Mouse (Mus musculus) heart, embryonic 11.5 days (tissue): ENCODE data around the gene Cdk2ap2. TPM values are rescaled to one million over a fixed set of nuclear protein-coding genes. Genes with fewer than 3 reads are reported as not detected.
A peak's percentile ranks its signal among the peaks of the same experiment; 100 is the strongest.
"Not testable (repeated sequence)": the region's sequence is repeated elsewhere in the genome, so short reads cannot be mapped to it uniquely, and the experiment has no call there.

Source experiments
- ATAC-seq: fragments of 200-750 bp; cut with Nextera tagmentation; replicated peaks from 2 replicates; pipeline ENCODE4 v1.8.0; 2017; ENCODE audit warnings: moderate library complexity; ENCODE audit not compliant: insufficient number of reproducible peaks, low FRiP score, low TSS enrichment
- H3K27ac ChIP-seq: fragments of 300-500 bp; sonication (generic); 2 replicates; pipeline ENCODE4 v1.5.1; 2014; ENCODE audit warnings: mild to moderate bottlenecking, low read depth, low read length
- H3K27me3 ChIP-seq: fragments of 300-500 bp; sonication (generic); 2 replicates; pipeline ENCODE4 v1.6.1; 2014; ENCODE audit warnings: mild to moderate bottlenecking, low read length, mixed read lengths; ENCODE audit not compliant: control insufficient read depth, insufficient read depth
- H3K36me3 ChIP-seq: fragments of 300-500 bp; sonication (generic); 2 replicates; pipeline ENCODE4 v1.6.1; 2014; ENCODE audit warnings: mild to moderate bottlenecking, low read length, moderate library complexity, mixed read lengths; ENCODE audit not compliant: control insufficient read depth, insufficient read depth
- H3K4me1 ChIP-seq: fragments of 300-500 bp; sonication (generic); 2 replicates; pipeline ENCODE4 v1.6.1; 2014; ENCODE audit warnings: low read length; ENCODE audit not compliant: control insufficient read depth, insufficient read depth
- H3K4me2 ChIP-seq: fragments of 300-500 bp; sonication (generic); 2 replicates; pipeline ENCODE4 v1.6.1; 2014; ENCODE audit warnings: mild to moderate bottlenecking, moderate library complexity
- H3K4me3 ChIP-seq: fragments of 300-500 bp; sonication (generic); 2 replicates; pipeline ENCODE4 v1.5.1; 2014; ENCODE audit warnings: low read depth, low read length
- H3K9ac ChIP-seq: fragments of 300-500 bp; sonication (generic); 2 replicates; pipeline ENCODE4 v1.6.1; 2014; ENCODE audit warnings: mild to moderate bottlenecking, low read depth, low read length, moderate library complexity
- H3K9me3 ChIP-seq: fragments of 300-500 bp; sonication (generic); replicated peaks from 2 replicates; pipeline ENCODE4 v1.6.1; 2016; ENCODE audit warnings: low read length; ENCODE audit not compliant: control insufficient read depth
- WGBS: fragments of 180-500 bp; shearing (Covaris S2); extraction: QIAGEN DNeasy Blood & Tissue Kit; methylation state at CpG from one replicate; pipeline ENCODE4 v1.1.7; 2014; ENCODE audit not compliant: insufficient replicate concordance; 5-methylcytosine and 5-hydroxymethylcytosine counted together
- polyA plus RNA-seq: library from polyadenylated mRNA; unstranded; fragments of >200 nt; fragmentation: Nextera tagmentation; extraction: Ambion mirVana; gene quantifications from 2 replicates; pipeline ENCODE4 v1.2.1, GENCODE M21; 2014

Gene Cdk2ap2
- polyA plus RNA-seq, 1 experiment from 2014 or later: 63.4 TPM

DNA sequence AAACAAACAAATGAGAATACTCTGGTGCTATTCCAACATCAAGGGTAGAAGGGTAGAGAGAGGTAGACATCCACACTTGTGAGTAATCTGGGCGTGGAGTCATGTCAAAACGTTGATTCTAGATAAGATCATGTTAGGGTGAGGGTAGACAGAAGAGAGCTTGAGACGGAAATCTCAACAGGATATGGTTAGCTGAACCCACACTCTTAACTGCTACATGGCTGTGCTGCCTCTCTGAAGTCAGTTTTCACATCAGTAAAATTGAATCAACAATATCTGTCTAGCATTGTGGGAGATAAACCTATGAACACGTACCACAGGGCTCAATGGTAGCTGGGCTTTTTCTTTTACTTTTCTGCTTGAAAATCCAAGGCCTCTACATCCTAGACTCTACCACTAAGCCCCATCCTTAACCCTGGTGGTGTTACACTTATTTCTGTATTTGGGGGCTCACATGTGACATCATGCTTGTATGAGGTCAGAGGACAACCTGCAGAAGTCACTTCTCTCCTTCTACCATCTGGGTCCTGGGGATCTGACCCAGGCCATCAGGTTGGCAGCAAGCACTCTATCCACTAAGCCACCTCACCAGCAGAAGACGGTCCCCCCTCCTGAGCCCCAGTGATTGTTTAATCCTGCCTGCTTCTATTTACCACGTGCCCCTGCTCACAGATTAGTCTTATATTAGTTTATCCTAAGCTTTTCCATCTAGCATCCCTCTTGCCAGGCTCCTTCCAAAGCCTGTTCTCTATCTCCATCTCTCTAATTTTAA is 22.9 kb downstream of the Cdk2ap2 start:
- H3K4me1 ChIP-seq: peaks cover 8% of the 10 kb centered on the region
- ATAC-seq: no peak

DNA sequence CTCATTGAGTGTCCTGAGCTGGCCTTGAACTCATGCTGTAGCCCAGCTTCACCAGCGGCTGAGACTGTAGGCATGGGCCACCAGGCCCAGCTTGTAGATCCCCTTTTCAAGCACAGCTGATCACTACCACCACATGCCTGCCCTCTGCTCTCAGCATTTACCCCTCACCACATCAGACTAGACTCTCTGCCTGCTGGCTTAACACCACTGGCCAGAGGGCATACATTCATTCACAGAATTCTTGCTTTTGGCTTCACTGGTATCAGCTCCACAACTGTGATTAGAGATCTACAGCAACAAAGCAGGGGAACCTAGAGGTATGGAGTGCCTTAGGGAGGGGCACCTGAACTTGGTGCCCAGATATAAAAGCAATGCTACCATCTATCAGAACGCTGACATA is 23.5 kb downstream of the Cdk2ap2 start:
- Histone ChIP-seq H3K4me1 (peaks cover 10% of the 10 kb centered on the region), H3K36me3 (peaks cover 3% of the 10 kb centered on the region; the same call in 1 of the 2 replicates), H3K27me3 (no peaks in the 10 kb centered on the region), H3K27ac (no peak overlapping the region), H3K9me3 (no peaks in the 10 kb centered on the region), H3K4me3 (peak overlapping the region; percentile 48), H3K9ac (no peak overlapping the region), H3K4me2 (peak overlapping the region; percentile 64)
- no peak for ATAC-seq
- WGBS: 91% methylated on average over 2 of the region's 2 CpGs

More for the DNA sequence above, 22.9 kb downstream of the Cdk2ap2 start:
- Histone ChIP-seq H3K9me3 (no peaks in the 10 kb centered on the region), H3K4me3 (no peak overlapping the region), H3K36me3 (peaks cover 8% of the 10 kb centered on the region; the same call in 1 of the 2 replicates), H3K9ac (no peak overlapping the region), H3K4me2 (peak overlapping the region; percentile 64; the same call in 1 of the 2 replicates), H3K27ac (no peak overlapping the region), H3K27me3 (no peaks in the 10 kb centered on the region)
- WGBS: 77% methylated on average over 6 of the region's 6 CpGs

- H3K4me3 ChIP-seq: peak overlapping the region; percentile 48
- peak; percentile 73 for ATAC-seq
- peak overlapping the region; percentile 50 for H3K27ac ChIP-seq
- WGBS: 4% methylated on average over 38 of the region's 38 CpGs
- peaks cover 10% of the 10 kb centered on the region for H3K4me1 ChIP-seq
- peak overlapping the region; percentile 64 for H3K4me2 ChIP-seq
- H3K9me3 ChIP-seq: no peaks in the 10 kb centered on the region
- H3K9ac ChIP-seq: peak overlapping the region; percentile 73
- no peaks in the 10 kb centered on the region for H3K27me3 ChIP-seq
- peaks cover 3% of the 10 kb centered on the region; the same call in 1 of the 2 replicates for H3K36me3 ChIP-seq
Measured at GRCm38 (mm10) chr19:4121097-4121805, 24.3 kb downstream of the Cdk2ap2 start.

DNA sequence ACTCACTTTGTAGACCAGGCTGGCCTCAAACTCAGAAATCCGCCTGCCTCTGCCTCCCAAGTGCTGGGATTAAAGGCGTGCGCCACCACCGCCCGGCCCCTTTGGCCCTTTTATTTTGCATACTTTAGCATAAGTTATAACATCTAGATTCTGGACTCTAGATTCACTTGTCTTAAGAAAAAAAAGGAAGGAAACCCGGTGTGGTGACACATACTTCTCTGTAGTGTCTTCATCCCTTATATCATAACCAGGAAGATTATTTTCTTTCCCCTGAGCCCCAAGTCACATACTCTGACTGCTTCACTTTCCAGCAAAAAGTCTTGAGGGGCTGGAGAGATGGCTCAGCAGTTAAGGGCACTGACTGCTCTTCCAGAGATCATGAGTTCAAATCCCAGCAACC is 24.9 kb downstream of the Cdk2ap2 start:
- H3K36me3 ChIP-seq, ATAC-seq: not testable (repeated sequence)

GRCm38 (mm10) chr19:4122411-4123370 is 25.7 kb downstream of the Cdk2ap2 start:
- Histone ChIP-seq H3K9me3 (no peaks in the 10 kb centered on the region), H3K4me2 (no peak overlapping the region), H3K4me3 (no peak overlapping the region), H3K4me1 (peaks cover 21% of the 10 kb centered on the region), H3K36me3 (no peaks in the 10 kb centered on the region), H3K9ac (no peak overlapping the region), H3K27me3 (no peaks in the 10 kb centered on the region), H3K27ac (no peak overlapping the region)
- WGBS: 77% methylated on average over 7 of the region's 7 CpGs
- ATAC-seq: no peak

More for the DNA sequence above, 24.9 kb downstream of the Cdk2ap2 start:
- not testable (repeated sequence) for H3K4me2 ChIP-seq, H3K9ac ChIP-seq, H3K27me3 ChIP-seq, H3K4me3 ChIP-seq, H3K27ac ChIP-seq, H3K9me3 ChIP-seq
- H3K4me1 ChIP-seq: peaks cover 15% of the 10 kb centered on the region
- WGBS: 57% methylated on average over 6 of the region's 6 CpGs

DNA sequence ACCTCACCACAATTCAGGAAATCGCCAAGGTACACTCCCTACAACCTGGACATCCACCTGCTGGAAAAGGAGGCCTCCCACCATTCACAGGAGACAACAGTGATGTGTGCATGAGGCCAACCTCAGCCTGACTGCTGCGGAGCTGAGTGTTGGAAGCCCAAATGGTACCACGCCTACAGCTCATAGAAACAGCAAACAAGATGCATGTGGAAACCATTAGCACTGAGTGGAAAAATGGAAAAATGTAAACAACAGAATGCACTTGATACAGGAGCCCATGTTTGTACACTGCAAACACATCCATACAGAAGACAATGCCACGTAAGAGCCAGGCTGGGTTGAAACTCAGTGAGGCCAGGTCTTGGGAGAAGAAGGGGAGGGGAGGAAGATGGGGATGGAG is 27.4 kb downstream of the Cdk2ap2 start:
- Histone ChIP-seq H3K9me3 (no peaks in the 10 kb centered on the region), H3K4me1 (peaks cover 21% of the 10 kb centered on the region), H3K4me2 (no peak overlapping the region), H3K4me3 (no peak overlapping the region), H3K9ac (0 out of 2 replicates have a peak overlapping the region, but pooled peaks have one; percentile 4), H3K27ac (no peak overlapping the region), H3K27me3 (no peaks in the 10 kb centered on the region), H3K36me3 (peaks cover 4% of the 10 kb centered on the region)
- 79% methylated on average over 4 of the region's 4 CpGs for WGBS
- no peak for ATAC-seq

- peak overlapping the region; percentile 79 for H3K4me3 ChIP-seq
- 25% methylated on average over 3 of the region's 4 CpGs for WGBS
- H3K9ac ChIP-seq: peak overlapping the region; percentile 78; the same call in 1 of the 2 replicates
- H3K36me3 ChIP-seq, H3K27ac ChIP-seq, H3K27me3 ChIP-seq, H3K9me3 ChIP-seq: not testable (repeated sequence)
- H3K4me1 ChIP-seq: peaks cover 25% of the 10 kb centered on the region
- ATAC-seq: peak; percentile 3
- H3K4me2 ChIP-seq: peak overlapping the region; percentile 72
Measured at GRCm38 (mm10) chr19:4125268-4125667, 28.3 kb downstream of the Cdk2ap2 start.
